Mouse (Mus musculus): ENCODE data around the gene Commd8.

The Commd8 gene

DNA sequence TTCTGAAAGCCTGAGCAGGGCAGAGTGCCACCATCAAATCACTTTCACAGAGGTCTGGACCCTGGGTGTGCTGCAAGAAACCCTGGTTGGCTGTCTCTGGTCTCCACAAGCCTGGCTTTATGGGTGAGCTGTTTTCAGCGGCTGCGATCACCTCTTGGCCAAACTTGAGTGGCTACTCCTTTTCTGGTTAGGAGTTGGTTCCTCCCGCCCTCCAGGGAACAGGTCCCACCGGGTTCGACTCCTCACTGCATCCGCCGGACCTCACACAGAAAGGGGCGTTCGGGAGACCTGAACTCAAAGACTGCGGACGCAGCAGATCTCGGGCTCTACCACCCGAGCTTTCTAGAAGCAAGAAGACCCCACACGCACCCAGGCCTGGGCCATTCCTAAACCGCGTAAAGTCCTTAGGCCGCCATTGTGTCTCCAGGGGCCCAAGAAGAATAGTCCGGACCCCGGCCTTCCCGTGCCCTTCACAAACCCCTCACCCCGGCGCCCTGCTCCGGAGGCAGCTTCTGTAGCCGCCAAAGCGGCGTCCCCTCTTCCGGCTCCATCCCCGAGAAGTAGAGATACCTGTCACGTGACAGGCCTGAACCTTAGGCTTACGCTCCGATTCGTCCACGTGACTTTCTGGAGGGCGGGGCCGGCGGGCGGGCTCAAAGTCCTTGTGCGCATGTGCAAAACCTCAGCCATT, at the start of gene Commd8:
TSS of gene Commd8 (minus strand) at position 596 of the 691 bp plus-strand sequence.
- DNase-seq: peak; percentile 98

DNA sequence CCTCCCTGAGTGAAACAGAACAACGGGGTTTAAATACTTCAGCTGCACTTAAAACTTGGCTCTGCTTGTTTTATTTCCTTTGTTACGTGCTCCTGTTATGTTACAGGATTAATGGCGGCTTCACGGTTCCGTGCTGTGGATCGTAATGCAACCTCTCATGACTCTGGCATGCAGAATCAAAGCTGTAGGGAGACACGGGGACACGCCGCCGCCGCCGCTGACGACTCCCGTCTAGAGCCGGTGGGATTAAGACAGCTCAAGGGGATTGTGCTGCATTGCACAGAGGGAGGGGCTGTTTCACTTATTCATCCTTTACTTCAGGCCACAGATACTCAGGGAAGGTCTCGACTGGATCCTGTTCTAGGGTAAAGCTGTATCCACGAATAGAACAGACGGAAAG, 43.8 kb upstream of the Commd8 start:
- DNase-seq: no peak

DNA sequence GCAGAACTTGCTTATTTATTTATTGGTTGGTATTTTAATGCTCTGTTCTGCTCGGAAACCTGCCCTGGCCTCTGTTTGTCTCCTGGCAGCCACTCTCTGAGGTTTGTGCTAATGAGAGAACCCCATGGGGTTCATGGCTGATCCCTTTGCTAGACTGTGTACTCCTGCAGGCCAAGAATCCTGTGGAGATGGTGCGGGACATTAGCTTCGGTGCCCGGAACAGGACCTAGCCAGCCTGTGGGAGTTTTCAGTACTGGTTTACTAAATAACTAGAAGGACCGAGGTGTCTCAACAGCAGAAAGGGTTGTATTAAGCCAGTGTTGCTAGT, 42.8 kb upstream of the Commd8 start:
- no peak for DNase-seq

DNA sequence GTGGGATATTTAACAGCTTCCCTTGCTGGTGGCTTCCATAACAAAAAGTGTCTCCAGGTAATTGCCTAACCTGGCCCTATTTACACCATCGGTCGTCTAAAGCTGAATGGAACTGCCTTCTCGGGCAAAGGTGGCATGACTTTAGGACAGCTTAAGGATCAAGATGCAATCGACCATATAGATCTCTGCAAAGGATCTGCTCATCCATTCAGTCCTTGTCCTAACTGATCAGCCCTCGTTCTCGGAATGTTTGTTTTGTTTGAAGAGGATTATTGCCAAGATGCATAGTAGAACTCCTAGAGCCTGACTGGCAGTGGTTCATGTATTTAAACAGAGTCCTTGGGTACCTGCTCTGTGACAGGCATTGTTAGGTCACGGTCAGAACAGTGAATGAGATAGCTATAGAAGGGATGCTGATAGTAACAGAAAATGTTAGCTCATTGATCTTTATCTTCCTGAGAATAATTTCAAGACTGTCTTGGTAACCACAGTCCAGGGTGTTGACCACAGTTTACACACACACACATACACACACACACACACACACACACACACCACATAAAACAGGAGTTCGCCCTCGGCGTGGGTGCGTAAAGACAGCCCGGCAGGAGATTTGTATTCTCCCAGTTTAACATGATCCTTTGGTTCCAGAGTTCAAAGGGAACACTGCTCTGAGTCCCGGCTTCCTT, 42.3 kb upstream of the Commd8 start:
- no peak for DNase-seq

DNA sequence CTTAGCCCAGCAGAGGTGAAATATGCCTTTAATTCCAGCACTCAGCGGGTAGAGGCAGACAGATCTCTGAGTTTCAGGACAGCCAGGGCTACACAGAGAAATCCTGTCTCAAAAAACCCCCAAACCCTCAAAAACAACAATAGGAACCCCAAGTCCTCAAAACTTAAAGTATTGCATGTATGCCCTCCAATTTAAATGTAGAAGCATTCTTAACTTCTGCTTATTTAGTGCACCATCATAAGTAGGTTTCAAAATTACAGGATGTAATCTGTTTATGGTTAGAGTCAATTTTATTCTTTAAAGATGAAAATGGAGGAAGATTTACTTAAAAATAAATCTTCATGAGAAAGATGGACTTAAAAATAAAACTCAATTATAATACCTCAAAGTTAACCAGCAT, 40.5 kb upstream of the Commd8 start:
- DNase-seq: no peak

DNA sequence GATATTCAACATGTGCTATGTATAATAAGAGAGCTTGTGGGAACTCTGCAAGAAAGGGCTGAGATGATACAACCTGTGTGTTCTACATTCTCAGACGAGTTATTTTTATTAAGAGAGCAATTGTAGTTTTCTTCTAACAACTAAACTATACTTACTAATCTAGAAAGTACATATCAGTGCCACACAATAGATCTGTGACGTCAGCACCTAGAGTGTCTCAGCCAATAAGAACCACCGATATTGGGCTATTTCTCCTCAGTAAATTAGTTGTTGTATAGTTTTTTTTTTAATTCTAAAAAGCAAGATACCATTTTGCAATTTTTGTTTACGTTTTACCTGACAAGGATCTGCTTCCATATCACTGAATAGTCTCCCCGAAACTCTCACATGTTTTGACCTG, 37.3 kb upstream of the Commd8 start:
- no peak for DNase-seq

DNA sequence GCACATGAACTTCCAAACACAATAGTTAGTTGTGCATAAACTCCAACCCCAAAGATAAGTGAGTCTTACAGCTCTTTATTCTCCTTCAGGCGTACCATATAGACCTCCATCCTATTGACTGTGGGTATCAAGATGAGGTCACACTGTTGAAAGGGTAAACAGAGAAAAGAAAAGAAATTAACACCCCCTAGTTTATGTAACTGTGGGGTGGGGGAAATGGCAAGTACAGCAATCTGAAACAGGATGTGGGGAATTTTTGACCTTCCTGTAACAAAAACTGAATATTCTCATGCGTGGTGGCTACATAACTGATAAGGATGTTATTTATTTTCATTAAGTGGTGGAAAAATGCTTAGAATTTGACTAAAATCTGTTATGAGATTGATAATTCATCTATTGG, 36.5 kb upstream of the Commd8 start:
- DNase-seq: no peak

DNA sequence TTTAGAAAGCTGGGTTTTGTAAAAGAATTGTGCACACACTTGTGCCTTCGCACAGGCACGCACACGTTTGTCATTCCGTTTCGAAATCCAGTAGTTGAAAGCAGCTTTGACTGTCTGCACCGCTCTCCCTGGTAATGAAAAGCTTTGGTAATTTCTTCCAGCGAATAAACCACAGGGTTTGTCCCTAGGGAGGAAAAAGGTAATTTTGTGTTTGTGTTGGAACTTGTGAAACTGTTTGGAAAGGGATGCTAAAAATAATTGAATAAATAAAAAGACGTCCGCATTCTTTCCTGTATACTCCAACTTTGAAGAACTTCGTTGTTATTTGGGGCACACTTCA, 35.7 kb upstream of the Commd8 start:
- DNase-seq: no peak

DNA sequence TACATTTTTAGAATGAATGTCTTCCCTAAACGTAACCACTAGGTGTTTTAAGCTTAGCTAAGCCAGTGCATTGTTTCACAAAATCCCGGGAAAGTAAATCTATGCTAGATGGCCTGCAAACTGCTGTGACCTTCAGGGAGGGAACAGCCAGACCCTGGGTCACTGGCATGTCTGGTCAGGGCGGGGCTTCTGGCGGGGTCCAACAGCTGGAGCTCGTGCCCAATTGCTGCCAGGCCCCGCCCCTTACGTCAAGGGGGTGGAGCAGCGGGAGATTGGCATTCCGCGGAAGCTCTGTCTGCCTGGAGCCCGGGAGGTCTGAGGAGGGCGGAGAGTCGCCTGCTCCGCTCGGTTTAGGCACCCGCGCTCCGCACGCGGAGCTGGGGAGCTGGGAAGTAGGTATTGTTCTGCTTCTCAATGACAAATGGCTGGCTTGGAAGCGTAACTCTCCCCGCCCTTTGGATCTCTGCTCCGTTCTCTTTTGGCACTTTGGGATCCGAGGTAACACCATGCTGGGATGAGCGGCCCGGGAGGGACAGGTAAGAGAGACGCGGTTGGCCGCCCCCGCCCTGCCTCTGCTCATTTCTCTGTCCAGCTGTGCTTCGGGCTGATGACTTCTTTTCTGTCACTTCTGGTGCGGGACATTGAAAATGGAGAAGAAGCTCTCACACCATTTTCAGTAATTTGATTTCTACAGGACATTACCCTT, 35.2 kb upstream of the Commd8 start:
- DNase-seq: peak; percentile 91

DNA sequence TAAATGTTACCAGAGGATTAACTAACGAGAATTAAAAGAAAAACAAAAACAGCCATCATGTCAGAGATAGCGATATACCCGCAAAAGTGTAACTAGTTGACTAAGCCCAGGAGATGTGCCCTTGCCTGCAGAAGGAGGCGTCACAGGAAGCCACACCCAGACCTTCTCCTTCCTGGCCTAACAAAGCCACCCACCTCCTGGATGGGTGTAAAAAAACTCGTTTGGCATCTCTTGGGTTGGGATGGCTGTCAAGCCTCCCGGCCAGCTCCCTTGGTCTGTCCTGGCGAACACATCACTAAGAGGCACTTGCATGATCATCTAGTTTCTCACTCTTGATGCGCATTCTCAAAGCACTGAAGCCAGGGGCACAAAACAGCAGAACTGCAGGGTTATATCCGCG, 34.0 kb upstream of the Commd8 start:
- peak; percentile 23 for DNase-seq

DNA sequence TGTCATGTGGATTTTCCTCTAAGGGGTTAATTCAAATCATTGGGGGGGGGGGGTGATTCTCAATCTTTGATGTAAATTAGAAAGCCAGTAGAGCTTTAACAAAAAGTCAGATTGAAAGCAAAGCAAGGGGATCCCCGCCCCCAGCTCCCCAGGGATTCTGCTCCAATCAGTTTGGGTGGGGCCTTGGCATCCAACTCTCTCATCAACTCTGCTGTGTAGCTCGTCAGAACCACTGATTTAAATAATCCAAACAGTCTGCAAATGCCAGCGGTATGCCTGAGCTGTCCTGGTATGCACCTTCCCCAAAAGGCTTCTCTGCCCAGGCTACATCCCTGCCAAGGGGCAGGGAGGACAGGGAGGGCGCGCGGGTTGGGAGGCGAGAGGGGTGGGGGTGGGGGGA, 33.6 kb upstream of the Commd8 start:
- no peak for DNase-seq

DNA sequence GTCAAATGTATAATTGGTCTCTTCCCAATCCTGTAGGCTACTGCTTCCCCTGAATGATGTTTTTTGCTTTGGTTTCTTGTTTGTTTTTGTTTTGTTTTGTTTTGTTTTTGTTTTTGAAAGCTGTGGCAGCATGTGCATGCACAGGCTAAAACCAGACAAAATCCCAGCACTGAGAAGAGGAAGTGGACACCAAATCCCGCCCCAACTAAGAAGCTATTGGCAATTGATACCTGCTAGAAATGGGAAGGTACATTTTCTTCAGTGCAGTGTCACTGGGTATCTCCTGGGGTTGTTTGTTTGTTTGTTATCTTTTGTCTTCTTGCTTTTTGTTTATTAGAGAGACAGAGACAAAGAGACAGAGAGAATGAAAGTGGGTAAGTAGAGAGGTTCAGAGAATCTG, 27.5 kb upstream of the Commd8 start:
- no peak for DNase-seq

DNA sequence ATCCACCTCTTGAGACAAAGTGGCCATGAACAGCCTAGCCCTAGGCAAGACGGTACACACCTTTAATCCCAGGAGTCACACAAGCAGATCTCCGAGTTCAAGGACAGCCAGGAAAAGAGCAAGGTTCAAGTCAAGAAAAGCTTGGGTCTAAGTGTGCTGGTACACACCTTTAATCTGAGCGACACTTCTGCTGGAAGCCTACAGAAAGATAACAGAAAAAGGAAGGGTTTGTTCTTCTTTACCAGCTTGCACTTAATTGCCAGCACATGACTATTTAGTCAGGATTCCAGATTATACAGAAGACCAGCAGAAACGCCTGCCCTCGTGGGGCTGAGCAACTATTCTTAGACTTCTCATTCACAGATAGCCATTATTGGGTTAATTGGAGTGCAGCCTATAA, 23.9 kb upstream of the Commd8 start:
- DNase-seq: no peak

DNA sequence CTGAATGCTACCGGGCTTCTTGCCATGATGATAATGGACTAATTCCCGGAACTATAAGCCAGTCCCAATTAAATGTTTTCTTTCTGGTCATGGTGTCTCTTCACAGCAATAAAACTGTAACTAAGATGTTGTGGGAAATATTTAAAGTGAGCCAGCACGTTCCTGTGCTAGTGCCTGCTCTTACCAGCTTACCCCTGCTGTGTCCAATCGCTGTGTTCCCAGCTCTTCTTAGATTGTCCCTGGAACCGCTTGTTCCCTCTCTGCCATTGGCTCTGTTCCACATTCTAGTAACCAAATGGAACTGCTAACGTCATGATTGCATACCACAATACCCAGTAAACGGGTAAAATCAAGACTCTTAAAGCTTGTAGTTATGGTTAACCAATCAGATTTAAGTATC, 23.2 kb upstream of the Commd8 start:
- no peak for DNase-seq

DNA sequence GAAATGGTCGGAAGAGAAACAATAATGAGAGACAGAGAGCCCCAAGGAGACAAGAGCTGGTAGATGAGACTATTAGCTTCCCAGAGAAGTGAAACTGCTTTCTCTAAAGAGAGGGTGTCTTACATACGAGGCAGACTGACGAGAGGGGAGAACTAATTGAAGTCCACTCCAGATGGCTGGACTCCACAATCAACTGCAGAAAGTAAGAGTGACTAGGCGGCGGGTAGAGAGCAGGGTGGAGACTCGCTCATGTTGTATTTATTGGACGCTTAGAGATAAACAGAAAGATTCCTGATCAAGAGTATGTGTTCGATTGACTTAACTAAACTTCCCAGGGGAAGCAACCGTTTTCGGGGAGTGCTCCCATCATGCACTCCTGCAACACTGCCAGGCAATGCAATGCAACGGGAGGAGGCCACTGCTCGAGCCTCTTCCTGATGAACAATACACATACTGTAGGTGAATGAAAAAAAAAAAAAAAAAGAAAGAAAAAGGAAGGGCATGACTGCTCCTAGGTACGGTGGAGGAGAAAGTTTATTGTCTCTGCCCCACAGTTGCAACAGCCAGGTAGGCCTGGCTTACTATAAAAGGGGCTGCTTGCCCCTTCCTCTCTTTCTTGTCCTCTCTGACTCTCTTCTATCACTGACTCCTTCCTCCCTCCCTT, 16.6 kb upstream of the Commd8 start:
- DNase-seq: no peak

DNA sequence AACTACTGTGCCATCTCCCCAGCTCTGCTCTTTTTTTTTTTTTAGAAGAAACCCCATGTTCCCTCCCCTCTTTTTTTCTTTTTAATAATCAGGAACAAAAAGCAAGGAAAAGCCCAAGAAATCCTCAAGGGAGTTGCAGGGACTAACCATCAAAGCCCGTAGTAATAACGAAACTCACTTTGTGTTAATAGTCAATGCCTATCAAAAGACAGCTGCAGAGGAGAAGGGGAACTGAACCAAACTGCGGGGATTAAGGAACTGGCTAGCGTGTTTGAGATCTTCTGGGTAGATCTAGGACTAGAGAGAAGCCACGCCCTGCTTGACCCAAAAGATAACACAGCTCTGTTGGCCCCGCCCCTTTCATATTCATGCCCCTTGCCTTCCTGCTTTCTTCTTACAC, 15.9 kb upstream of the Commd8 start:
- DNase-seq: peak; percentile 22

DNA sequence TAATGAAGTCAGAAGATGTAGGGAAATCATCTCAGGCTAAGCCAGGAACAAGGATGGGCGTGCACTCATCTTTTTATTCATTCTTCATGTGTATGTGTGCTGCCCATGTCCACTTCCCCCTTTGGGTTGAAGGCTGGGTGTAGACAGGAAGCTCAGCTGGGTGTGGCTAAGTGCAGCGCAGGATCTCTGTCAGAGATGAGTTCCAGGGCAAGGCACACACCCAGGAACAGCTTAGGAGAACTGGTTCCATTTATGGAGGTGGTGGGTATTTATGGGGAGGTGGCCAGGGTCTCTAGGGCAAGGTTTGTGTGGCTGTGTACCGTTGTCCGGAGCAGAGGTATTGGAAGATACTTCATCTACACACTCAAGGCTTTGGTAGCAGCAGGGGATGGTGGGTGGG, 14.8 kb upstream of the Commd8 start:
- DNase-seq: peak; percentile 38

DNA sequence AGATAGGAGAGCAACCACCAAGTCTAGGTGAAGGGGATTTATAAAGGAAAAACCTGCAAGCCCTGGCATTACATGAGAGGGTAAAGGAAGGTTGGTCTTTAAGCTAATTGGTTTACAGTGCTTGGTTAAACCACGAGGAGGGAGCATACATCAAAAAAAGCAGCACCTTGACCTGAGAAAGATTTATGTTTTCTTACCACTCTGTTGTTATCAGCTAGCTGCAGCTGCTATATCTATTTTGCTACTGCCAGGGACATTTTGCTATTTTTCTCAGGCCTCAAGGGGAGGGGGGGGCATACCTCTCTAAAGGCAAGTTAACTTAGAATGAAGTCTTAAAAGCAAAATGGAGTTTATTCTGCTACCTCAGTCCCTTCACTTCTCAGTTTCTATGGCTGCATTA, 13.2 kb upstream of the Commd8 start:
- no peak for DNase-seq

DNA sequence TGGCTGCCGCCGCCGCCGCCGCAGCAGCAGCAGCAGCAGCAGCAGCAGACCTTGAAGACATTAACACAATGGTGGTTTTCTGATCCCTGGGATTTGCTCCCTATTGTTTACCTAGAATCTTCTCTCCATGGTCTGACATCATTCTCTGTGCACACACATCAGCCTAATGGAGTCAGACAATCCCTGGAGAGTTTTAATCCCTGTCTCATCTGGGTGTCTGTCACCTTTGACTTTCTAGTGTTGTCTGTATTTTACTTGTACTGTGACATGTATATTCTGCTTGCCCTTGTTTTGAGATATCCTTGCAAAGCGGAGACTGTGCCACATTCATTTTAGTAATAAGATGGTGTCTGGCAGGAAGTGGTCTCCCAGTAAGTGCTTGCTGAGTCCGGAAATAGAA, 7.5 kb upstream of the Commd8 start:
- no peak for DNase-seq

DNA sequence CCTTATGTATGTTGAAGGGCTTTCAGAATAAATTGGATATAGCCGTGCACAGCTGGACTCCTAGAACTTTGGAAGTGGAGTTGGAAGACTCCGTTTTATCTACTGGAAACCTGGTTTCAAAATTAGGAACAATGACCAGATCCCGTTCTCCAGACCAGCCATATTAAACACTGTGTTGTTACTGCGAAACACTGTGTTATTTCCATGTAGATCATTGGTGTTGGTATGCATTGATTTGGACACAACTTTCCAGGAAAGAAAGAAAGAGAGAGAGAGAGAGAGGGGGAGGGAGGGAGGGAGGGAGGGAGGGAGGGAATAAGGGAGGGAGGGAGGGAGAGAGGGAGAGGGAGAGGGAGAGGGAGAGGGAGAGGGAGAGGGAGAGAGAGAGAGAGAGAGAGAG, 7.1 kb upstream of the Commd8 start:
- no peak for DNase-seq

DNA sequence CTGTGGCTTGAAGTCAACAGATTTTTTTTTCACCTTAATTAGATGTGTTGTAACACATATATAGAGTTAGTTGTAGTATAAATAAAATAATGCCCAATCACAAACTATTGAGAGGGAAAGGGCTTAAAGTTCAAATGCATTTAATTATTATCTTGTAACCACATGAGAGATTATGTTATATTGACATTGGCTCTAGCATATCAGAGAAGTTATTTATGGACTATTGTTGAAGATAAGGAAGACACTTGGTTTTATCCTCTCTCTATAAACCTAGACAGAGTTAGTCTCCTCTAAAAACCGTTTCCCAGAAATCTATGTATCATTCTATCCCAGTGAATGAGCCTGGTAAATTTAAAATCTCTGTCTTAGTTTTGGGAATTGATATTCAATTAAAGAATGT, 5.5 kb upstream of the Commd8 start:
- no peak for DNase-seq

DNA sequence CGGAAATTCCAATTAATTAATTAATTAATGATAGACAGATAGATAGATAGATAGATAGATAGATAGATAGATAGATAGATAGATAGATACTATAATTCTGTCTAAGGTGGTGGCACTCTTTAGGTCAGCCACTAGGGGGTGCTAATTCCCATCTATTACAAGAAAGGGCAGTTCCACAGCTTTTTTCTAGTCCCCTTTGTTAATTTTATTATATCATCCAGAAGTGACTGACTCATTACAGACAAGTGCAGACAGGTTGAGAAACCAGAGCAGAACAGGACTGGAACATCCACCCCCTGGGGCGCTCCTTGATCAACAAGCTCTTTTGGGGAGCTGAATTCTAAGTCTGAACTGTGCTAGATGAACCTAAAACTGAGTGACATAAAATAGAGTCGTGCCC, 4.7 kb upstream of the Commd8 start:
- DNase-seq: peak; percentile 55

DNA sequence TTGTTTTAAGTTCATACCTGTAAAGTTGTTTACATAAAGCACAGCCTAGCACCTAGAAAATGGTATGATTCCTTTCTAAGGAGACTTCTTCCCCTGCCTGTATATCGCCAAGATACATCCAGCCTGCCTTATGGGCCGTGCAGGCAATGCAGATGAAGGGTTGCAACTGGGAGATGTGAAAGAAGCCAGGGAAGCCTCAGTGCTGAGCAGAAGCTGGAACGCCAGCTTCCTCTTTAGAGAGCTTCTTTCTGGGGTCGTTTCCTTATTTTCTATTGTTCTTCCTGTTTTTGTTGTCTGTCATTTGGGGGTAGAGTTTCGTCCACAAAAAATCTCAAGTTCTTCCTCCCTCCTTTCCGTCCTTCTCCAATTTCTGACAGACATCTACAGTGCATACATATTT, 2.1 kb upstream of the Commd8 start:
- DNase-seq: no peak

DNA sequence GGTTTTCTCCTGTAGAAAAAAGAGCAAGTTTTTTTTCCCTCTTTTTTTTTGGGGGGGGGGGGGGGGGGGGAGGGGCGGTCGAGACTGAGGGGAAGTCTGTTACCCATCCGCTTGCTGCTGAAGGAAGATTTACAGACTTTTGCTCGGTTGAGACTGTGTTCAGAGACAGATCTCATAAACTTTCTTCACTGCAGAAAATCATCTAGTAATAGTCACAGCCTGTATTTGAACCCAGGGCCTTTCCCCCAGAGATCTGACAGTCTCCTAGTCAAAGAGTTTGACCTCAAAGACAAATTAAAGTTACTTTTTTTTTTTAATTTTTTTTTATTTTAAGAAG, 264 bp upstream of the Commd8 start:
- DNase-seq: no peak
